Mouse (Mus musculus) kidney, adult 2 months (tissue): ENCODE data around the gene Olfr1444. TPM values are rescaled to one million over a fixed set of nuclear protein-coding genes. Genes with fewer than 3 reads are reported as not detected.
A peak's percentile ranks its signal among the peaks of the same experiment; 100 is the strongest.

Experiments used
- DNase-seq: peaks from one replicate; pipeline ENCODE4 v3.0.0; 2021
- H3K27ac ChIP-seq: fragments of 200-500 bp; 2 replicates; pipeline ENCODE4 v1.5.1; 2012; ENCODE audit warnings: low read depth, low read length, control low read depth, inconsistent platforms; ENCODE audit not compliant: insufficient read depth
- H3K27me3 ChIP-seq: fragments of 200-500 bp; replicated peaks from 2 replicates; pipeline ENCODE4 v1.6.1; 2012; ENCODE audit warnings: mild to moderate bottlenecking, moderate library complexity, low read length, inconsistent platforms; ENCODE audit not compliant: control insufficient read depth, insufficient read depth
- H3K36me3 ChIP-seq: fragments of 200-500 bp; 2 replicates; pipeline ENCODE4 v1.6.1; 2012; ENCODE audit warnings: mild to moderate bottlenecking, moderate library complexity, low read length, inconsistent platforms; ENCODE audit not compliant: control insufficient read depth, insufficient read depth
- H3K4me1 ChIP-seq: fragments of 200-500 bp; 2 replicates; pipeline ENCODE4 v1.6.1; 2011; ENCODE audit warnings: low read length; ENCODE audit not compliant: control insufficient read depth, insufficient read depth
- H3K4me3 ChIP-seq: fragments of 200-500 bp; 2 replicates; pipeline ENCODE4 v1.5.1; 2011; ENCODE audit warnings: mild to moderate bottlenecking, low read depth, low read length, control low read depth; ENCODE audit not compliant: insufficient read depth
- CTCF ChIP-seq: fragments of 200-500 bp; conservative IDR thresholded peaks from 2 replicates; pipeline ENCODE4 v1.5.1; 2011; ENCODE audit warnings: low read depth, mild to moderate bottlenecking, control low read depth, low read length, moderate library complexity, mixed read lengths; ENCODE audit not compliant: insufficient read depth, insufficient read length
- POLR2A ChIP-seq: fragments of 200-500 bp; IDR thresholded peaks from one replicate; pipeline ENCODE4 v1.6.1; 2011; ENCODE audit warnings: low read depth, low read length, control low read depth
- WGBS: fragments of 180-500 bp; shearing (Covaris S2); methylation state at CpG from one replicate; pipeline ENCODE4 v1.1.7; 2018; 5-methylcytosine and 5-hydroxymethylcytosine counted together
- polyA plus RNA-seq: library from polyadenylated mRNA; depleted of rRNA; stranded (reverse); fragments of >200 nt; gene quantifications from 2 replicates; pipeline ENCODE4 v1.2.3, GENCODE M21; 2012; rRNA removed

The Olfr1444 gene
- not detected in 2 replicates for polyA plus RNA-seq

- Histone ChIP-seq H3K27me3 (no peaks in the 10 kb centered on the region), H3K27ac (no peak within 1 kb of the TSS), H3K4me1 (no peaks in the 10 kb centered on the region), H3K4me3 (no peak within 1 kb of the TSS), H3K36me3 (no peaks in the 10 kb centered on the region)
- TF ChIP-seq POLR2A (no peak), CTCF (no peak)
- no peak for DNase-seq
- 60% methylated on average over 1 of the region's 1 CpGs for WGBS
These were observed at the start of gene Olfr1444 for GRCm38 (mm10) chr19:12856983-12857382. Gene Olfr1444, plus strand, starts transcription at chr19:12857283.

DNA sequence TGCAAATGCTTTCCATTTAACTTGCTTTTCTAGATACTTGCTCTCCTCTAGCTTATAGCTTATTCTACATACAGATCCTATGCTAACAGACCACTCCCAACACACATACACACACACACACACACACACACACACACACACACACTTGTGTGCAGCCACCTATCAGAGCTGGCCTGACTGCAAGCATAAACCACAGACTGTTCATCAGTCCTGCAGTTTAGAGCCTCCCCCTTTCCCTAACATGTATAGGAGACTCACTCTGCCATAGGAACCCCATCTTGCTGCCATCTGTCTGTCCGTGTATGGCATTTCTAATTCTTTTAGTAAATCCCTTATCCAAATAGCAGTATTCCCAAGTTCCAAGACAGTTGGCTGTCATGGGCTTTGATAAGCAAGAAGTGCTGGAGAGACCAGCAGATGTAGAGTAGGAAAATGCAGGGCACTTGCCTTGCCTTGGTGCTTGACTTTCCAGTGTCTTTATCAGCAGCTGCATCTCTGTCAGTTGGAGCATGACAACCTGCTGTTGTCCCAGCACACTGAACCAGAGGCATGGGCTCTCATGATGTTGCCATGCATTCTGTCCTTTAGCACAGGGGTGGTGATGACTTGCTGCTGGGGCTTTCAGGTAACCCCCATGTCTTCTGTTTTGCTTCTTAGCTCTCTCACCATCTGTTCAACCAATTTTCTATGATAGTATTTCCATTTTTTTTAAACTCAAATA lies 44.3 kb upstream of the Olfr1444 start:
- no peak overlapping the region for H3K4me3 ChIP-seq
- no peak overlapping the region for H3K27ac ChIP-seq
- TF ChIP-seq POLR2A (no peak), CTCF (no peak)
- DNase-seq = no peak
- no peaks in the 10 kb centered on the region for H3K36me3 ChIP-seq
- WGBS = 71% methylated on average over 1 of the region's 1 CpGs
- H3K4me1 ChIP-seq = no peaks in the 10 kb centered on the region
- H3K27me3 ChIP-seq = no peaks in the 10 kb centered on the region

- no peaks in the 10 kb centered on the region for H3K4me1 ChIP-seq
- no peaks in the 10 kb centered on the region for H3K36me3 ChIP-seq
- no peak for TF ChIP-seq POLR2A
- TF ChIP-seq CTCF = no peak
- H3K27ac ChIP-seq = no peak overlapping the region
- no peak for DNase-seq
- H3K4me3 ChIP-seq = no peak overlapping the region
- H3K27me3 ChIP-seq = no peaks in the 10 kb centered on the region
- WGBS = 67% methylated on average over 1 of the region's 1 CpGs
These were observed 43.2 kb upstream of the Olfr1444 start for GRCm38 (mm10) chr19:12813883-12814282.

- no peaks in the 10 kb centered on the region for H3K4me1 ChIP-seq
- H3K27ac ChIP-seq = no peak overlapping the region
- 88% methylated on average over 1 of the region's 1 CpGs for WGBS
- TF ChIP-seq CTCF (no peak), POLR2A (no peak)
- H3K4me3 ChIP-seq = no peak overlapping the region
- no peak for DNase-seq
- no peaks in the 10 kb centered on the region for H3K27me3 ChIP-seq
- H3K36me3 ChIP-seq = no peaks in the 10 kb centered on the region
These were observed 38.6 kb upstream of the Olfr1444 start for GRCm38 (mm10) chr19:12818507-12818906.

GRCm38 (mm10) chr19:12820383-12820782 lies 36.7 kb upstream of the Olfr1444 start:
- Histone ChIP-seq H3K4me1 (no peaks in the 10 kb centered on the region), H3K4me3 (no peak overlapping the region), H3K27me3 (no peaks in the 10 kb centered on the region), H3K27ac (no peak overlapping the region), H3K36me3 (no peaks in the 10 kb centered on the region)
- DNase-seq = peak; percentile 28
- TF ChIP-seq POLR2A (no peak), CTCF (0 out of 2 replicates have a peak, but pooled peaks have one; percentile 7)
- WGBS = 25% methylated on average over 4 of the region's 4 CpGs

GRCm38 (mm10) chr19:12824549-12824948 lies 32.5 kb upstream of the Olfr1444 start:
- no peak for TF ChIP-seq POLR2A
- TF ChIP-seq CTCF = no peak
- Histone ChIP-seq H3K27me3 (no peaks in the 10 kb centered on the region), H3K4me3 (no peak overlapping the region), H3K27ac (no peak overlapping the region), H3K4me1 (no peaks in the 10 kb centered on the region), H3K36me3 (no peaks in the 10 kb centered on the region)
- 84% methylated on average over 4 of the region's 4 CpGs for WGBS
- DNase-seq = no peak

DNA sequence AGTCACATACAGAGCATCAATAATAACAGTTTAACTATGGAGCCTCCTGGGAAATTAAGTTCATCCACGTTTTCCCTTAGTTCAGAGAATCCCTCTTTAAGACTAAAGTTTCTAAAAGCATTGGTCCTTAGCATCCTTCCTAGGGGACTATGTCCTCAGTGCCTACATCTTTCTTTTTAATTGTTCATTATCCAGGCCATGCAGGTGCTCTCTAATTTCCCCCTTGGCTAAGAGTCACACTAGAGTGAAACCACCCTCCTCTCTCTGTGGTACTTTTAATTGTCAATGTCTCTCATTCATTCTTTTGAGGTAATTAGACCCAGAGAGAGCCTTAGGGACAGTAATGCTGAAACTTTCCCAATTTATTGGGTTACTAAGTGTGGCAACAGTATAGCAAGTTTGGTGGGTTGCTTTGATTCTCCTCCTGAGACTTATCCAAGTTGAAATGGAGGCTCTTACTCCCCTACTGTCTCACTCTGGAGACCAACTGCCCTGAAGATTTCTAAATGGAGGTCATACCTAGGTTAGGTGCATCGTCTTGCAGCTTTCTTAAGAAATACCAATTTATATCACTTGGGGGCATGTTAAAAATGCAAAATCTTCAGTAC lies 26.2 kb upstream of the Olfr1444 start:
- Histone ChIP-seq H3K36me3 (no peaks in the 10 kb centered on the region), H3K27me3 (no peaks in the 10 kb centered on the region), H3K27ac (no peak overlapping the region), H3K4me3 (no peak overlapping the region), H3K4me1 (no peaks in the 10 kb centered on the region)
- DNase-seq = no peak
- WGBS = 65% methylated on average over 2 of the region's 2 CpGs
- TF ChIP-seq CTCF (no peak), POLR2A (no peak)
